Mouse (Mus musculus) retina, adult 2 months (tissue): ENCODE results near the gene Gng10.

Source experiments
- DNase-seq: peaks from one replicate; pipeline ENCODE4 v3.0.0-alpha.2; 2012; ENCODE audit warnings: low read depth, low spot score

Gene Gng10

GRCm38 (mm10) chr4:59015181-59015580, 19.7 kb upstream of the Gng10 start:
- no peak for DNase-seq

GRCm38 (mm10) chr4:59016922-59017321, 18.0 kb upstream of the Gng10 start:
- no peak for DNase-seq

GRCm38 (mm10) chr4:59034325-59034917, 467 bp upstream of the Gng10 start:
- no peak for DNase-seq

DNA sequence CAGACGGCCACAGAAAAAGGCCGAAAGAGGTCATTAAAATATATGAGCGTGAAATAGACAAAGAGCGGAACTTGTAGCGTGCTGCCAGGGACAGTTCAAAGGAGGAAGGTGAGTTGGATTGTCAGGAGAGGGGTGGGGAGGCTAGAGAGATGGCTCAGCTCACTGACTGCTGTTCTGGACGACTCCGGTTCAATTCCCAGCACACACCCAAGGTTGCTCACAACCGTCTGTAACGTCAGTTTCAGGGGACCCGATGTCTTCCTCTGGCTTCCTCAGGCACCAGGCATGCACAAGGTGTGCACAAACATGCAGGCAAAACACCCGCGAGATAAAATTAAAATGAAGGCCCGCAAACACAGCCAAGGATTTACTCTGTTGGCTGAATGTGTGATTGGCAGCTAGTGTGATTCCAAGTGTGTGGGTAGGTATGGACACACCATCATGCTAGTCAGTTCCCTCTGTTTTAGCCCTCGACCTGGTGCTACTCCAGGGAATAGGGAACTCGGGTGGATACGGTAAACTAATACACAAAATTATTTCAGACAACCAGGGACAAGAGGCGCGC, 980 bp downstream of the Gng10 start:
- DNase-seq = no peak

DNA sequence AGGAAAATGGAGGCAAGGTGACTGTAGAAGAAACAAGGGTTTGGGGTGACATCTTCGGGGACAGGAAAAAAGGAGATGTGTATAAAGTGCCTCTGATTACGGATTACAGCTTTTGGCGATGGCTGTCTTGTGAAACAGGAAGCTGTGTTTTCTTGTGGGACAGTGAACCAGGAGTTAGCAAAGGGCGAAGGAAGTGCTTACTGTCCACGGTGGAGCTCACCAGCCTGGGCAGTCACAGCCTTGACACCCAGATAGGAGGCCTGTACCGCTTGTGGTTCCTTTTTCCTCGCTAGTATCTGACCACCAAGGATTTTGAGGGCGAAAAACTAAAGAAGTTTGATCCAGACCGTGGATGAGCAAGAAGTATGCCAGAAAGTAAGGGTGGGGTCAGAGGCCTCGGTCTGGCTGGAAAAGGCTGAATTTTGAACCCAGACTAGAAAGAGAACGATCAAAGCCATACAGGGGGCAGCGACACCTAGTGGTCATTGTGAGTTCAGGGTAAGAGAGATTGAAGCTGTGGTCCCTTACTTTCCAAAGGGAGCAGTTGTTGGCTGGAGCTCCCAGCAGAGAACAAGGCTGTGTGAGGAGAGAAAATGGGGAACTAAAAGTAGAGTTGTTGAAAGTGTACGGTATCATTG, 1.7 kb downstream of the Gng10 start:
- peak; percentile 38 for DNase-seq

- DNase-seq = no peak
Observed at GRCm38 (mm10) chr4:59037525-59037924, 2.6 kb downstream of the Gng10 start.

GRCm38 (mm10) chr4:59040397-59041287, 5.8 kb downstream of the Gng10 start:
- DNase-seq = no peak

DNA sequence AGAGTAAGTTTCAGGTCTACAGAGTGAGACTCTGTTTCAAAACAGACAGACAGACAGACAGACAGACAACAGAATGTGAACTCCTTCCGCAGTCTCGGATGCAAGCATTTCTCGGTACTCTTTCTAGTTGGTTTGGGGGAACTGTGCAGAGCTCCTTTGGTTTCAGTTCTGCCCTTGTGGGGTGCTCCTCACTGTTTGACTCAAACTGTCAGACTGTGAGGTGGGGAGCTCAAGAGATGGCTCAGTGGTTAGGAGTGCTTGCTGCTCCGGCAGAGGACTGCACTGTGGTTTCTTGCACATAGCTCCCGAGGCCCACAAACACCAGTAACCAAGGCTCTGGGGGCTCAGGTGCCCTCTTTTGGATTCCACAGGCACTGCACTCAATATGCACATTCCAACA, 8.2 kb downstream of the Gng10 start:
- no peak for DNase-seq

GRCm38 (mm10) chr4:59043891-59044290, 9.0 kb downstream of the Gng10 start:
- DNase-seq = no peak

GRCm38 (mm10) chr4:59047222-59047621, 12.3 kb downstream of the Gng10 start:
- no peak for DNase-seq

GRCm38 (mm10) chr4:59051081-59051480, 16.2 kb downstream of the Gng10 start:
- DNase-seq = no peak

DNA sequence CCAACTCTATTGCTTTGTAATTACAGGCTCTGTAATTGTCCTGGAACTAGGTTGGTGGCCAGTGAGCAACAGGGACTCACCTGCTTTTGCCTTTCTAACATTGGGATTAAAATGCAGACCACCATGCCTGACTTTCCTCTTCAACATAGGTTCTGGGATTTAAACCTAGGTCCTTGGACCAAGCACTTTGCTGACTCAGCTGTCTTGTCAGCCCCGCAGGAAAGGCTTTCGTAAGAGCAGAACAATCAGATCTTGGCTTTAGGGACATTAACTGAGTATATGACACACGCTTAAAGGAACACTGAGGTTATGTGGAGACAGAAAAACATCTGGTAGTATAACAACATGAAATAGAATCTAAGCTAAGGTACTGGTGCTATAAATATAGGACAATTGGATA, 23.0 kb downstream of the Gng10 start:
- no peak for DNase-seq

DNA sequence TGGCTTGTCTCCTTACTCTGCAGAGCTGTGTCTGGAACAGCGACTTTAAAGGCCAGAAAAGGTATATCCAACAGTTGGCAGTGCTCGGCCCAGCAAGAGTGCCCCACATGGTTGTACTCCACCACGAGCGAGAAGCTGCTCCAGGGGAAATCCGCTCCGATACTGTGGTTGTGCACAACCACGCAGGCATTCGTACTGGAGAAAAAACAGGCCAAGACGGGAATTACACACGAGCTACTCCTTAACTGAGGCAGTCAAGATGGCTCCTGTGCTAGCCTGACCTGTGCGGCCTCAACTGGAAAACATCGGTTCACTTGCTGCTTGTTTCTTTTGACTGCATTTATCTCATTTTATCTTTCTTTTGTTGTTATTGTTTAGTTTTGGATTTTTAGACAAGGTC, 27.6 kb downstream of the Gng10 start:
- no peak for DNase-seq

- DNase-seq = peak; percentile 72
Observed at GRCm38 (mm10) chr4:59069276-59069675, 34.4 kb downstream of the Gng10 start.

- no peak for DNase-seq
Observed at GRCm38 (mm10) chr4:59083430-59083829, 48.5 kb downstream of the Gng10 start.

DNA sequence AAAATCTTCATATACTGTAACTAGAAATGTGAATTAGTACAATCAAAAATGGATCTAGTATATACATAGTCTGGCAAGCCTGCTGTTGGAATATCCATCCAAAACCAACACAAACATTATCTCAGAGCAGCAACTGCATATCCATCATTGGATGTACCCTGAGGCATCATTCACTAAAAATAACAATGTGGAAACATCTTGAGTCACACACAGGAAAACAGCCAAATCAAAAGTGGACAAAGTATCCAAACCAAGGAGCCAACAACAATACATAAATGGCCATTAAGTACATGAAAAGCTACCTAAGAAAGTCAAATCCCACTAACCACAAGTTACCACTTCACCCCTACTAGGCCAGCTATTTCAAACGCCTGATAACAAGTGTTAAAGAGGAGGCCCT, 54.5 kb downstream of the Gng10 start:
- no peak for DNase-seq
